Mouse (Mus musculus) lung, embryonic 14.5 days (tissue): ENCODE results near the gene Ube2j2. TPM values are rescaled to one million over a fixed set of nuclear protein-coding genes. Genes with fewer than 3 reads are reported as not detected.

ENCODE experiments used
- ATAC-seq: fragments of 200-750 bp; cut with Nextera tagmentation; 2 replicates; pipeline ENCODE4 v1.8.0; 2017; ENCODE audit warnings: mild to moderate bottlenecking, moderate TSS enrichment, moderate library complexity; ENCODE audit not compliant: insufficient read depth
- DNase-seq: peaks from one replicate; pipeline ENCODE4 v3.0.0-alpha.2; 2015
- H3K27ac ChIP-seq: fragments of 300-500 bp; sonication (generic); 2 replicates; pipeline ENCODE4 v1.5.1; 2014; ENCODE audit warnings: low read depth, mild to moderate bottlenecking, moderate library complexity
- H3K27me3 ChIP-seq: fragments of 300-500 bp; sonication (generic); 2 replicates; pipeline ENCODE4 v1.6.1; 2014; ENCODE audit warnings: low read length, control low read depth; ENCODE audit not compliant: insufficient read depth
- H3K36me3 ChIP-seq: fragments of 300-500 bp; sonication (generic); 2 replicates; pipeline ENCODE4 v1.6.1; 2014; ENCODE audit warnings: control low read depth; ENCODE audit not compliant: insufficient read depth
- H3K4me1 ChIP-seq: fragments of 300-500 bp; sonication (generic); 2 replicates; pipeline ENCODE4 v1.6.1; 2014; ENCODE audit warnings: antibody characterized with exemption, control low read depth; ENCODE audit not compliant: insufficient read depth
- H3K4me2 ChIP-seq: fragments of 300-500 bp; sonication (generic); 2 replicates; pipeline ENCODE4 v1.6.1; 2014; ENCODE audit warnings: mild to moderate bottlenecking
- H3K4me3 ChIP-seq: fragments of 300-500 bp; sonication (generic); 2 replicates; pipeline ENCODE4 v1.5.1; 2014; ENCODE audit warnings: low read depth, low read length
- H3K9ac ChIP-seq: fragments of 300-500 bp; sonication (generic); 2 replicates; pipeline ENCODE4 v1.6.1; 2014
- H3K9me3 ChIP-seq: fragments of 300-500 bp; sonication (generic); 2 replicates; pipeline ENCODE4 v1.6.1; 2016; ENCODE audit warnings: low read depth, low read length, control low read depth
- CTCF ChIP-seq: IDR thresholded peaks from 2 replicates; pipeline ENCODE4 v1.5.1; 2016; ENCODE audit warnings: antibody characterized with exemption, low read depth
- WGBS: fragments of 180-500 bp; shearing (Covaris S2); extraction: QIAGEN DNeasy Blood & Tissue Kit; methylation state at CpG from one replicate; pipeline ENCODE4 v1.1.7; 2014; 5-methylcytosine and 5-hydroxymethylcytosine counted together
- microRNA-seq: library from miRNA; unstranded; fragments of <30 nt; microRNA quantifications from one replicate; pipeline ENCODE4, GENCODE M21; 2016; ENCODE audit warnings: borderline number of aligned reads
- polyA plus RNA-seq: library from polyadenylated mRNA; unstranded; fragments of >200 nt; fragmentation: Nextera tagmentation; extraction: Ambion mirVana; gene quantifications from 2 replicates; pipeline ENCODE4 v1.2.1, GENCODE M21; 2014

The Ube2j2 gene
- polyA plus RNA-seq, 1 experiment from 2014 or later, result 127 TPM

DNA sequence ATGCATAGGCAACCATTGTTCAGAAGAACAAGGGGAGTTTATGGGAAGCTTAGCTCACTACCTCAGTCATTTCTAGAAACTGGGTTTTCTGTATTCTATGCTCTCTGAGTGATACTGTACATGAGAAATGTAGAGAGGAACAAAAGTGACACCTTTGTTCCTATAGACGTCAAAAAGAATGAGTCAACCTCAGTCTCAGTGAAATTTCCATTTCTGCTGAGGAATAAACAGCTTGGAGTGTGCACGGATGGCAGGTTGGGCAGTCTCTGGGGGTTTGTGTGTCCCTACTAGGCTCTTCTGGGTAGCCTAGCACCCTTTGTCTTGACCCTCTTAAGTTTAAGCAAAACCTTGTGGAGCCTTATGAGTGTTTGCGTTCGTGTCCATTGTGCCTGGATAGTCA, 64.7 kb downstream of the Ube2j2 start:
- Histone ChIP-seq H3K36me3 (peaks cover 94% of the 10 kb centered on the region), H3K9ac (no peak overlapping the region), H3K27me3 (no peaks in the 10 kb centered on the region), H3K9me3 (no peaks in the 10 kb centered on the region), H3K27ac (no peak overlapping the region), H3K4me2 (no peak overlapping the region), H3K4me3 (no peak overlapping the region), H3K4me1 (no peaks in the 10 kb centered on the region)
- DNase-seq (no peak), ATAC-seq (no peak)
- 87% methylated on average over 4 of the region's 4 CpGs for WGBS
- TF ChIP-seq CTCF, result no peak

Small RNA genes within 50 kb of the gene (microRNA-seq; reads per million reads assigned to microRNA genes)
- gene Gm22991, result not detected

Other genes with a start within 250 kb of the Ube2j2 start
- 2.5 and 2.7 TPM in 2 replicates for gene Fndc10, start 249.5 kb upstream of the Ube2j2 start, polyA plus RNA-seq
- 153 and 156 TPM in 2 replicates for gene Ssu72, start 239.0 kb upstream of the Ube2j2 start, polyA plus RNA-seq
- gene Tmem240, start 209.0 kb upstream of the Ube2j2 start, polyA plus RNA-seq, result 0.41 and 0.86 TPM in 2 replicates
- gene Atad3a, start 182.7 kb upstream of the Ube2j2 start, polyA plus RNA-seq, result 96.6 and 102 TPM in 2 replicates
- 8.7 and 8.9 TPM in 2 replicates for gene Vwa1, start 169.1 kb upstream of the Ube2j2 start, polyA plus RNA-seq
- gene Tmem88b, start 158.0 kb upstream of the Ube2j2 start, polyA plus RNA-seq, result 0.12 and 0.15 TPM in 2 replicates
- not detected in 2 replicates for gene Ankrd65, start 153.4 kb upstream of the Ube2j2 start, polyA plus RNA-seq
- gene Mrpl20, start 141.0 kb upstream of the Ube2j2 start, polyA plus RNA-seq, result 226 and 231 TPM in 2 replicates
- 172 and 174 TPM in 2 replicates for gene Ccnl2, start 131.3 kb upstream of the Ube2j2 start, polyA plus RNA-seq
- gene Aurkaip1, start 112.6 kb upstream of the Ube2j2 start, polyA plus RNA-seq, result 124 and 136 TPM in 2 replicates
- gene Mxra8, start 104.2 kb upstream of the Ube2j2 start, polyA plus RNA-seq, result 148 and 155 TPM in 2 replicates
- gene Dvl1, start 96.4 kb upstream of the Ube2j2 start, polyA plus RNA-seq, result 11.3 and 17.8 TPM in 2 replicates
- gene Tas1r3, start 80.5 kb upstream of the Ube2j2 start, polyA plus RNA-seq, result 0.16 and 0.22 TPM in 2 replicates
- 17.1 and 18.4 TPM in 2 replicates for gene Cptp, start 74.4 kb upstream of the Ube2j2 start, polyA plus RNA-seq
- 83.6 and 84.7 TPM in 2 replicates for gene Ints11, start 74.3 kb upstream of the Ube2j2 start, polyA plus RNA-seq
- 43.6 and 50.9 TPM in 2 replicates for gene Pusl1, start 52.0 kb upstream of the Ube2j2 start, polyA plus RNA-seq
- 17.9 and 20.5 TPM in 2 replicates for gene Acap3, start 52.0 kb upstream of the Ube2j2 start, polyA plus RNA-seq
- gene C1qtnf12, start 18.5 kb downstream of the Ube2j2 start, polyA plus RNA-seq, result 35.9 and 43.5 TPM in 2 replicates
- 17.1 and 18.2 TPM in 2 replicates for gene B3galt6, start 48.8 kb downstream of the Ube2j2 start, polyA plus RNA-seq
- gene Sdf4, start 49.0 kb downstream of the Ube2j2 start, polyA plus RNA-seq, result 152 TPM in 2 replicates
- 0.47 and 0.60 TPM in 2 replicates for gene Tnfrsf4, start 70.0 kb downstream of the Ube2j2 start, polyA plus RNA-seq
- 1.3 TPM in 2 replicates for gene Tnfrsf18, start 82.3 kb downstream of the Ube2j2 start, polyA plus RNA-seq
- 2.1 and 3.0 TPM in 2 replicates for gene Ttll10, start 115.6 kb downstream of the Ube2j2 start, polyA plus RNA-seq
- 49.4 and 55.7 TPM in 2 replicates for gene 9430015G10Rik, start 166.2 kb downstream of the Ube2j2 start, polyA plus RNA-seq
- gene Rnf223, start 186.7 kb downstream of the Ube2j2 start, polyA plus RNA-seq, result 0.43 and 0.72 TPM in 2 replicates